Mouse (Mus musculus) c-Kit-positive CD71-positive TER-119-positive erythroid progenitor cells, embryonic 14.5 days (primary cell): ENCODE data around the gene Mgat5.

Experiments
- DNase-seq: peaks from one replicate; pipeline ENCODE4 v3.0.0-alpha.2; 2013; ENCODE audit warnings: low spot score

Mgat5 gene

GRCm38 (mm10) chr1:127204817-127205485 lies at the start of gene Mgat5:
Mgat5 (plus strand) TSS chr1:127205015.
- DNase-seq = peak; percentile 81

- DNase-seq = no peak
Observed at GRCm38 (mm10) chr1:127160118-127160760, 44.6 kb upstream of the Mgat5 start.

DNA sequence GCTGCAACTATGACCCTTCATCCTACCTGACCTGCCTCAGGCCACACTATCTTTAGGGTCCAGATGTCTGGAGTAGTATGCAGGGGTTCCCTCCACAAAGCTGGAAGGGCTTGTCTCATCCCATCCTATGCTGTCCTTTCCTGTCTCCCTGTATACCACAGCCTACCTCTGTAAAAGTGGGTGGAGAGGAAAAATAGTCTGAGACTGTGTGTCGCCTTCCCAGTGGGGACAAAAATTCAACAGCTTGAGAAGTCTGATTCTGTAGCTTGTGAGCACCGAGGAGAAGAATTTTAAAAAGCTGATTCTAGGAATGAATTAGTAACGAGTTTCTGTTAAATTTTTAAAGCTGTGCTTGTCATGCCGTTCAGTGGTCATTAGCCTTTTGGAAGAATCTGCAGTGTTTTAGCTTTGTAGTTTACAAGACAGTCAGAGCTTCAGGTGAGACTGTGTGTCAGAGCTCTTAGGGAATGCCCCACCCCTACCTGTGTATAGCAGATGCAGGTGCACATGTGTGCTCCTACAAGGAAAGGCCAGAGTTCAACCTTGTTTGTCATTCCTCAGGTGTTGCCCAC lies 40.1 kb upstream of the Mgat5 start:
- no peak for DNase-seq

GRCm38 (mm10) chr1:127166521-127166920 lies 38.3 kb upstream of the Mgat5 start:
- no peak for DNase-seq

- DNase-seq = no peak
Observed at GRCm38 (mm10) chr1:127167586-127167985, 37.2 kb upstream of the Mgat5 start.

GRCm38 (mm10) chr1:127168205-127168604 lies 36.6 kb upstream of the Mgat5 start:
- DNase-seq = no peak

GRCm38 (mm10) chr1:127169516-127169915 lies 35.3 kb upstream of the Mgat5 start:
- DNase-seq = no peak

GRCm38 (mm10) chr1:127171361-127171760 lies 33.5 kb upstream of the Mgat5 start:
- no peak for DNase-seq

GRCm38 (mm10) chr1:127173448-127173847 lies 31.4 kb upstream of the Mgat5 start:
- no peak for DNase-seq

GRCm38 (mm10) chr1:127192396-127192795 lies 12.4 kb upstream of the Mgat5 start:
- DNase-seq = no peak

GRCm38 (mm10) chr1:127199186-127199585 lies 5.6 kb upstream of the Mgat5 start:
- no peak for DNase-seq

- DNase-seq = no peak
Observed at GRCm38 (mm10) chr1:127202360-127202759, 2.5 kb upstream of the Mgat5 start.

DNA sequence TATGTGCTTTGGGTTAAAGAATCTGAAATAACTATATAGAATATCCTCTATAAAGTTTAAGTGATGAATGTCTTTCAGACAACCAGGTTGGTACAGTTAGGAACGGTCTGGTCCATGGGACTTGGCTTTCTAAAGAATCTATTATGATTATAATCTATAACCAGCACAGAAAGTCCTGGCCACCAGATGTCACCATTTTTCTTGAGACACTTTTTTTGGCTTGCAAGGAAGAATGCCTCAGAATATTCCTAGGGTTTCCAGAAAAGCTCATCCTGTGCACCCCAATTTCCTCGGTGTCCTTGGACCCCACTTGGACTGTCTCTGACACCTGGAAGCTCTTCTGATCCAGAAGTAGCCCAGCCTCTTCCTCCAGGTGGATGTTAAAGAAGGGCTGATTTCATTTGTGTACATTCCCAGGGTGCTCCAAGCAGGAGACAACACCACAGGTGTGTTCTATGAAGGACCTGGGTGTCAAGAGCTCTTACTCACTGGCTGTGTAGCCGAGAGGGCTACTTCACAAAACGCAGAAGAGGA lies 1.5 kb upstream of the Mgat5 start:
- DNase-seq = no peak

DNA sequence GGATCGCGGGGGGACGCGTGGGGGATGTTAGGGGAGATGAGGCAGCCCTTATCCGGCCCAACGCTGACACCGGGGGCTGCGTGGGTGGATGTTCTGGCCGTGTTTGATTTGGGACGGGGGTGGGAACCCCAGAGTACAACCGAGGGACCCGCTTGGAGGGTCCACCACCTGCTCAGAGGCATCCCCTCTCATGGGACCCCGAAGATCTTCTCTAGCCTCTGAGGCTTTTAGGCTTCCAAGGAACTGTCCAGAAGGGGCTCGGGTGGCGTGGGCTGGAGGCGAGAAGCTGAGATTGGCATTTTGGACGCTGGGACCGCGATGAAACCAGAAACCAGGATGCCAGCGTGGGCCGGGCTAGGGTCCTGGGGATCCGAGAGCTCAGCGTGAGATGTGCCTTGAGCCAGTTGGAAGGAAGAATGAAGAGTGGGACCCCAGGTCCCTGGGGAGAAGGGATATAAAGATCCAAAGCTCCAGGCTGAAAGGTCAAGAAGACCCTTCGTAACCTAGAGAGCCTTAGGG lies 745 bp downstream of the Mgat5 start:
- no peak for DNase-seq

DNA sequence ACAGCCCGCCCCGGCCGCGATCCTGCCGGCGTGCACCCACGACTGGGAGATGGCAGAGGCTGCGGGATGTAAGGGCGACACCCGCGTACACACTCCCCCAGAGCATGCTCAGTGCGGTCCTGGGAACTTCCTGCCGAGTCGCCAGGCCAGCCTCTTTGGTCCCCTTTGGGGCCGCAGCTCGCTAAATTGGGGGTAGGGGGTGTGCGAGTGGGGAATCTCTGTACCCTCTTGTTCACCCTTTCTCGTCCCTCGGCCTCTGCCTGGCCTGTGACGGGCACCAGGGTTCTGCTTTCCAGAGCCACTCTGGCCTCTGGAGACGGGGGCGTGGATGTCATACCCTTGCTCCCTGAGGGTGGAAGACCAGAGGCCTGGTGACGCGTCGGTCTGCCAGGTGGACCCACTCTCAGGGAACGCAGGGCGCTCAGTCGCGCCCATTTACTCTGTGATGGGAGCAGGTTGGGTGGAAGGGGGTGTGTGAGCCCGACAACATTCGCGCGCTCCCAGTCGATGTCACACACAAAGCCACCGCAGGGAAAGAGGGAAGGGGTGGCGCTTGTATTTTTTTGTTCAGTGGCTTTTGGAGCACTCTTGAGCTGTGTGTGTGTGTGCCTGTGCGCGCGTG lies 1.3 kb downstream of the Mgat5 start:
- DNase-seq = no peak

DNA sequence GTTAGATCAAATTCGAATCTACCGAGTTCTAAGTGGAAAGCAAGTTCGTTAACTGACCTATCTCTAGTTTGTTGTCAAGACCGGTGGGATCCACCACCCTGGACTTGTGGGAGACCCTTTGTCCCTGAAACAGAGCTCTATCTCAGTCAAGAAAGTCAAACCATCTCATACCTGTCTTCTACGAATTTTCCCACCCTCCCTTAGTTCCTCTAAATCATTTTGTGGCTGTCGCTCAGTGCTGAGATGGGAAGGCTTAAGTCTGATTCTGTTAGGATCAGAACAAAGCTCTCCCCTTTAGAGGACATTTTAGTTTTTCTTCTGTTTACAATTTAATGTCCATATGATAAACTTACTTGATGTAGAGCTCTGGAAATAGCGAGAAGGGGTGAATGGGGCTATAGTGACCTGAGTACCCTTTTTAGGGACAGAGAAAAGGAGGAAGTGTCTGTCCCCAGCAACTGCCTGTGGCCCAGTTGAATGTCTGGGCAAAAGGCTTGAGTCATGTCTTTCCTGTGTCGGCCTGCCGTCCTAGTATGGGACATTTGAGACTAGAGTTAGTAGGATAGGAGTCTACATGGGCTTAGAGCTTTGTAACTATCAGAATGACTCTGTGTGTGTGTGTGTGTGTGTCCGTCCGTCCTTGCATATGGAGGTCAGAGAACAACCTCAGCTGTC lies 2.2 kb downstream of the Mgat5 start:
- DNase-seq = no peak

DNA sequence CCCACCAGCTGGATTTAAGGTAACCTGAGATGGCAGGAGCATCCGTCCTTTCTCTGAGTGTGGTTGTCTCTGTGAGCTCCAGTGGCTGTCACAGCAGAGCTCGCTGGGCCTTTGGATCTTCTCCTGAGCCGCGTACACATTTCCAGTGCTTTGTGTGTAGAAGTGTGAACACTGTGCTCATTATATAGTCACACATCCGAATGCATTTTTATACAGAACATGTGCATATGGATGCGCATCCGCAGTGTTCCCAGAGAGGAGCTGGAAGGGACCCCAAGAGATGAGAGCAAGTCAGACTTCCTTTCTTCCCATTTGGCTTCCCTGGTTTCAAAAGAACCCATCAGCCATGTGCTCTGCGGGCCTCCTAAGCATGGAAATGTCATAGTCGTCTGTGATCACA lies 3.4 kb downstream of the Mgat5 start:
- no peak for DNase-seq

- no peak for DNase-seq
Observed at GRCm38 (mm10) chr1:127212812-127213211, 8.0 kb downstream of the Mgat5 start.

DNA sequence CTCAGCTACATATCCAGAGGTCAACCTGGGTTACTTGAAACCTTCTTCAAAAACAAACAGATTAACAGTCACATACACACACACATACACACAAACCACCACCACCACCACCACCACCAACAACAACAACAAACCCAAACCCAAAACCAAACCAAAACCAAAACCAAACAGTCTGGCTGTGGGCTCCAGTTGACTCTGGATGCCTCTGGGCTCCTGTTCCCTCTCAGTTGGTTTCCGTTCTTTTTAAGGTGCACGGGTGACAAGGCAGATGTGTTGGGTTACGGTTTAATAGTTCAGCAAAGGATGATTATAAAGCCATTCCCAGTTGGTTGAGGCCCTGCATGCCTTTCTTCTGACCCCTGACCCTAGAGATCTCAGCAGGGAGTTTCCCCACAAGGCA lies 8.6 kb downstream of the Mgat5 start:
- DNase-seq = no peak

DNA sequence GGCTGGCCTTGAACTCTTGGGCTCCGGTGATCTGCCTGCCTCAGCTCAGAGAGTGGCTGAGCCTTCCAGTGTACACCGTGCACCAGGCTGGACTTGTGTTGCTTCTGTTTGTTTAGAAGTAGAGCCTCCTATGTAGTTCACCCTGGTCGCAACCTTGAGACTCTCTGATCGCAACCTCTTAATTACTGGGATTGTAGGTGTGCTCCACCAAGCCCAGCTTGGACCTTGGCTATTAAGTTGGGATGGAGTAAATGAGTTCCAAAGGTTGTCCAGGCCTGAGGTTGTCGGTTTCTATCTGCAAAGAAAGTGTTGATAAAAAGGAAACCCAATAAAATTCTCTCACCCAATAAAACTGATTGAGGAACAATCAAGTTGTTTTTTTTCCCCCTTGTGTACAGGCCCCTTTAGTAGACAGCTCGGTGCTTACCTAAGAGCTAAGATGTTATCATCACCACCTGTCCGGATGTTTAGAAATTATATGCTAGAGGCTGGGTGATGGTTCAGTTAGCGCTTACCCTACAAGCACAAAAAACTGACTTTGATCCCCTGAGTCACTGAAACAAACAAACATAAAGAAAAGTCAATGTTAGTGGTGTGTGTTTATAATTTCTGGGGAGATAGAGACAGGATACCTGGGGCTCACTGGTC lies 9.9 kb downstream of the Mgat5 start:
- no peak for DNase-seq

DNA sequence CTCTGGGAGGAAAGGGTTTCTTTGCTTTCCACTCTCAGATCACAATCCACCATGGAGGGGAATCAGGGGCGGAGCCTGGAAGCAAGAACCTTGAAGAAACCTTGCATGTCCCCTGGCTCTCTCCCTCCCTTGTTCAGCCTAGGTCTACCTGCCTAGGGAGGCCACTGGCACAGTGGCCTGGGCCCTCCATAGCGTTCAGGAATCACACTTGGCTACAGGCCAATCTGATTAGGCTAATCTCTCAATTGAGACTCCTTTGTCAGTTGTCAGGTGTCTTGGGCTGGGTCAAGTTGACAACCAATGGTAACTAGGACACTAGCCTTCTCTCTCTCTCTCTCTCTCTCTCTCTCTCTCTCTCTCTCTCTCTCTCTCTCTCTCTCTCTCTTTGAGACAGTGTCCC lies 12.2 kb downstream of the Mgat5 start:
- DNase-seq = no peak

- no peak for DNase-seq
Observed at GRCm38 (mm10) chr1:127217665-127218064, 12.8 kb downstream of the Mgat5 start.
